ENCODE assay signal across 15 mouse cellular contexts in genomic region chr11:75197956-75198355, GRCm38 (mm10). TPM values are rescaled to one million over a fixed set of nuclear protein-coding genes. Genes with fewer than 3 reads are reported as not detected.
A peak's percentile ranks its signal among the peaks of the same experiment; 100 is the strongest.
DNase-seq lines count a peak whose midpoint lies in the region; ATAC-seq lines count a peak whose summit lies in the region.
"Had no signal": no experiment of that assay in that cellular context is flagged by ENCODE, and none has a peak within 500 bp of the region (broad histone marks: within the 10 kb centered on the region; RNA-seq: fewer than 3 reads in every experiment).

No protein-coding gene starts in this region.

- peak; percentile 47 for DNase-seq in cerebellum, adult 9-11 months
- DNase-seq in cerebellum, postnatal 4 days (ENCODE audit: low spot score in 2 of 2), result no peak
- peak; percentile 30 for DNase-seq in A20 (ENCODE audit: low read depth, low spot score)
- peak; percentile 56 for DNase-seq in ES-CJ7 (ENCODE audit: low read depth, low spot score)
- no peak for DNase-seq in left cerebral cortex, adult 9 months (ENCODE audit: low spot score in 2 of 2)
- no peak for DNase-seq in heart, postnatal 14 days
- DNase-seq in left cerebral cortex, adult 8-10 months (ENCODE audit: low spot score in 2 of 2), result no peak
- DNase-seq: adrenal gland, postnatal 10 days; cerebellum, postnatal 10 days; kidney, adult 11 months; kidney, postnatal 4 days; liver; lung, postnatal 36 days had no signal

- intact Hi-C loops in heart, postnatal 14 days (cut with DNase I), result no loop called here

- 0 out of 2 replicates have a peak, but pooled peaks have one; percentile 23 for ATAC-seq in granulocyte monocyte progenitor cell, adult 5-6 weeks (replicated peaks; ENCODE audit: poor library complexity, severe bottlenecking)
- ATAC-seq: Patski had no signal

RNA-seq across cellular contexts. Expression of gene Rtn4rl1, which starts 4.4 kb away (rescaled TPM):
- 0.37 and 1.0 TPM in 2 replicates for total RNA-seq in granulocyte monocyte progenitor cell, adult 5-6 weeks (2014; fragmentation: Nextera tagmentation)
- total RNA-seq in granulocyte monocyte progenitor cell, adult 5-6 weeks (2017), result 0.15 TPM in 1 of 2 replicates, not detected in the other
- 10 to 100 TPM; 10.6 to 13.2 TPM for total RNA-seq in heart, postnatal 14 days (2021)
- 10 to 100 TPM; 67.2 to 72.6 (median 67.9) TPM for total RNA-seq in left cerebral cortex, adult 8-10 months (2022)

RNA-seq across cellular contexts. Expression of gene Dph1, which starts 6.9 kb away (rescaled TPM):
- 7.6 and 17.1 TPM in 2 replicates for total RNA-seq in granulocyte monocyte progenitor cell, adult 5-6 weeks (2014; fragmentation: Nextera tagmentation)
- total RNA-seq in granulocyte monocyte progenitor cell, adult 5-6 weeks (2017), result 8.9 and 10.6 TPM in 2 replicates
- total RNA-seq in heart, postnatal 14 days (2021), result 1 to 10 TPM; 9.9 TPM
- 10 to 100 TPM; 22.7 to 28.7 (median 27.0) TPM for total RNA-seq in left cerebral cortex, adult 8-10 months (2022)

RNA-seq across cellular contexts. Expression of gene Ovca2, which starts 19.3 kb away (rescaled TPM):
- 17.1 and 20.1 TPM in 2 replicates for total RNA-seq in granulocyte monocyte progenitor cell, adult 5-6 weeks (2014; fragmentation: Nextera tagmentation)
- total RNA-seq in granulocyte monocyte progenitor cell, adult 5-6 weeks (2017), result 16.1 and 16.4 TPM in 2 replicates
- total RNA-seq in heart, postnatal 14 days (2021), result 1 to 10 TPM; 7.1 TPM
- total RNA-seq in left cerebral cortex, adult 8-10 months (2022), result 10 to 100 TPM; 12.8 to 13.5 (median 13.2) TPM

RNA-seq across cellular contexts. Expression of gene Hic1, which starts 28.6 kb away (rescaled TPM):
- total RNA-seq in granulocyte monocyte progenitor cell, adult 5-6 weeks (2014; fragmentation: Nextera tagmentation), result not detected in 2 replicates
- not detected in 2 replicates for total RNA-seq in granulocyte monocyte progenitor cell, adult 5-6 weeks (2017)
- total RNA-seq in heart, postnatal 14 days (2021), result 10 to 100 TPM; 22.7 to 26.3 TPM
- 1 to 10 TPM; 3.2 to 3.7 (median 3.4) TPM for total RNA-seq in left cerebral cortex, adult 8-10 months (2022)

Comparison
In these comparisons a context has a peak if more than half of its experiments do, and no peak if none do; other contexts are left out.
1. DNase-seq: peak in cerebellum, adult 9-11 months (single experiment), A20 (single experiment) and ES-CJ7 (single experiment); none in cerebellum, postnatal 4 days (0 of 2), left cerebral cortex, adult 9 months (0 of 2), heart, postnatal 14 days (0 of 2) and left cerebral cortex, adult 8-10 months (0 of 2).
2. RNA of gene Rtn4rl1, which starts 4.4 kb away (total RNA-seq): 67.2 to 72.6 TPM in left cerebral cortex, adult 8-10 months and 10.6 to 13.2 TPM in heart, postnatal 14 days; 0.15 to 1.0 TPM in granulocyte monocyte progenitor cell, adult 5-6 weeks; every median in the first group is over 4 times any median in the second.